9 mouse cellular contexts compared by ENCODE assay signal in the genomic region with DNA sequence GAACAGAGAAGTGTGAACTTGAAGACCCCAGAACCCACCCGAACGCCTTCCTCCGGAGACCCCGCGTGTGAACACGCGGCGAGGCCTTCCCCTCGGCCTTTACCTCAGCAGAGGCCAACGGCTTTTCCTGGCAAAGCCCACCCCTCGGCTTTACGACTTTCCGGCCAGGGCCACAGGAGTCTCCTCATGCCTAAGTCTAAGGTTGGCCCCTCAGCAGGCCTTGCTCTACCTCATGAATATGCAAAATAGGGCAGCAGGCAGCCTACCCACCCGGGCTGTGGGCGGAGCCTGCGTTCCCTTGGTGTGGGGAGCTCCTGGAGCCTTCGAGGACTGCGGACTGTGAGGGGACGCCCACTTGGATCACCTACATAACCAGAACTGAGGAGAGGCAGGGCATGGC. TPM values are rescaled to one million over a fixed set of nuclear protein-coding genes. Genes with fewer than 3 reads are reported as not detected.
DNase-seq lines count a peak whose midpoint lies in the region; ATAC-seq and TF ChIP-seq lines count a peak whose summit lies in the region.
"Had no signal": no experiment of that assay in that cellular context is flagged by ENCODE, and none has a peak within 500 bp of the region (broad histone marks: within the 10 kb centered on the region; RNA-seq: fewer than 3 reads in every experiment).

Hormad2 (minus strand) TSS at position 128 of the 400 bp plus-strand sequence.

- no peak within 1 kb of the TSS for H3K27ac ChIP-seq in ES-E14 (ENCODE audit: insufficient read depth, low read depth, low read length, poor library complexity, severe bottlenecking)
- no peak within 1 kb of the TSS for H3K27ac ChIP-seq in intestine, embryonic 15.5 days
- no peak within 1 kb of the TSS for H3K27ac ChIP-seq in left cerebral cortex, adult 2 months

- peak within 1 kb of the TSS; percentile 61; the same call in 1 of the 2 replicates for H3K9ac ChIP-seq in ES-E14 (ENCODE audit: insufficient read depth, low read depth, low read length, poor library complexity, severe bottlenecking)
- H3K9ac ChIP-seq in intestine, embryonic 15.5 days, result no peak within 1 kb of the TSS

- H3K27me3 ChIP-seq in intestine, embryonic 15.5 days (replicated peaks), result no peaks in the 10 kb centered on the region

- H3K9me3 ChIP-seq in ES-E14 (ENCODE audit: control insufficient read depth, insufficient read depth, low read depth, low read length), result no peaks in the 10 kb centered on the region
- no peaks in the 10 kb centered on the region for H3K9me3 ChIP-seq in intestine, embryonic 15.5 days

- H3K4me3 ChIP-seq in ES-E14 (ENCODE audit: insufficient read depth in 1 of 2, low read depth in 1 of 2, low read length in 2 of 2, poor library complexity in 1 of 2, severe bottlenecking in 1 of 2), result peak within 1 kb of the TSS; percentile 27 to 31; a peak in 3 of 4 replicates
- H3K4me3 ChIP-seq in intestine, embryonic 15.5 days (replicated peaks), result no peak within 1 kb of the TSS
- no peak within 1 kb of the TSS for H3K4me3 ChIP-seq in left cerebral cortex, adult 2 months
- H3K4me3 ChIP-seq: myocyte had no signal

- peak; percentile 87 for DNase-seq in heart, adult 11 months
- DNase-seq in heart, postnatal 10 days, result no peak
- DNase-seq in ES-E14 (ENCODE audit: low read depth, low spot score), result no peak
- peak; percentile 20 for DNase-seq in lung, postnatal 36 days
- no peak for DNase-seq in left cerebral cortex, adult 2 months (ENCODE audit: extremely low spot score in 1 of 2, low spot score in 2 of 2)
- no peak for DNase-seq in cerebellum, adult 9-10 months
- DNase-seq in retina, postnatal 1 day, result no peak

- 47% methylated on average over 19 of the region's 19 CpGs for WGBS in intestine, embryonic 15.5 days

- peaks cover 2 to 3% of the 10 kb centered on the region in 2 experiments; a peak in 3 of 4 replicates for H3K4me1 ChIP-seq in ES-E14 (ENCODE audit: control insufficient read depth in 2 of 2, insufficient read depth in 2 of 2, low read length in 2 of 2, poor library complexity in 1 of 2)
- H3K4me1 ChIP-seq in intestine, embryonic 15.5 days (replicated peaks), result no peaks in the 10 kb centered on the region

- ATAC-seq in intestine, embryonic 15.5 days, result no peak

- TF ChIP-seq CTCF in left cerebral cortex, adult 2 months (IDR thresholded peaks at IDR 0.05), result no peak

- intact Hi-C loops in heart, postnatal 10 days (cut with DNase I), result no loop called here
- intact Hi-C loops in left cerebral cortex, adult 2 months (cut with DNase I), result no loop called here

- in situ Hi-C loops in ES-E14 (cut with MboI; ENCODE audit: low sequenced_read_pairs in 2 of 2, unreplicated experiment in 2 of 2), result no loop called here

- H3K36me3 ChIP-seq in ES-E14 (ENCODE audit: control insufficient read depth, insufficient read depth, low read length, poor library complexity, severe bottlenecking), result no peaks in the 10 kb centered on the region
- no peaks in the 10 kb centered on the region for H3K36me3 ChIP-seq in intestine, embryonic 15.5 days

- H3K4me2 ChIP-seq in intestine, embryonic 15.5 days (replicated peaks), result peak within 1 kb of the TSS; percentile 13

TF ChIP-seq in ES-E14, 5 proteins besides CTCF, POLR2A, EP300 and RAD21:
- no peak for TF ChIP-seq MAFK (IDR thresholded peaks at IDR 0.05; ENCODE audit: insufficient read depth, low read depth, low read length)
- no peak for TF ChIP-seq HCFC1 (IDR thresholded peaks at IDR 0.05; ENCODE audit: borderline replicate concordance, insufficient read depth, low read length)
- TF ChIP-seq ZC3H11A (IDR thresholded peaks at IDR 0.05; ENCODE audit: borderline replicate concordance, low read depth, low read length), result no peak
- no peak for TF ChIP-seq ZNF384 (IDR thresholded peaks at IDR 0.05; ENCODE audit: low read depth, low read length)
- no peak for TF ChIP-seq CHD2 (IDR thresholded peaks at IDR 0.05; ENCODE audit: low read depth, low read length)

RNA-seq across cellular contexts. Expression of gene Hormad2, which starts in this region (rescaled TPM):
- total RNA-seq in heart, postnatal 10 days (2021), result not detected
- total RNA-seq in ES-E14 (2012; rRNA removed), result 11.6 and 12.3 TPM in 2 replicates
- polyA plus RNA-seq in intestine, embryonic 15.5 days (2015; fragmentation: Nextera tagmentation; extraction: Ambion mirVana), result 0.30 and 0.35 TPM in 2 replicates
- not detected for total RNA-seq in left cerebral cortex, adult 2 months (2021)

Comparison
In these comparisons a context has a peak if more than half of its experiments do, and no peak if none do; other contexts are left out.
1. RNA of gene Hormad2 (total RNA-seq): 11.6 to 12.3 TPM in ES-E14; not detected in heart, postnatal 10 days and not detected in left cerebral cortex, adult 2 months; every median in the first group is over 10 times any median in the second.
2. DNase-seq: peak in heart, adult 11 months (single experiment) and lung, postnatal 36 days (single experiment); none in heart, postnatal 10 days (0 of 2), ES-E14 (single experiment), left cerebral cortex, adult 2 months (0 of 2), cerebellum, adult 9-10 months (single experiment) and retina, postnatal 1 day (single experiment).
3. H3K4me3 ChIP-seq: peak in ES-E14 (2 of 2); none in intestine, embryonic 15.5 days (single experiment) and left cerebral cortex, adult 2 months (single experiment).